Mouse (Mus musculus) forebrain, embryonic 13.5 days (tissue): Measurements from ENCODE around the gene Ift20. TPM values are rescaled to one million over a fixed set of nuclear protein-coding genes. Genes with fewer than 3 reads are reported as not detected.
"Not testable (repeated sequence)": the region's sequence is repeated elsewhere in the genome, so short reads cannot be mapped to it uniquely, and the experiment has no call there.

ENCODE experiments used
- ATAC-seq: fragments of 200-750 bp; cut with Nextera tagmentation; 2 replicates; pipeline ENCODE4 v1.8.0; 2017
- H3K27ac ChIP-seq: fragments of 300-500 bp; sonication (generic); 2 replicates; pipeline ENCODE4 v1.5.1; 2015; ENCODE audit warnings: inconsistent platforms, mild to moderate bottlenecking, moderate library complexity
- H3K27me3 ChIP-seq: fragments of 300-500 bp; sonication (generic); 2 replicates; pipeline ENCODE4 v1.6.1; 2015; ENCODE audit warnings: mild to moderate bottlenecking, inconsistent platforms
- H3K36me3 ChIP-seq: fragments of 300-500 bp; sonication (generic); 2 replicates; pipeline ENCODE4 v1.6.1; 2015; ENCODE audit warnings: mild to moderate bottlenecking, inconsistent platforms; ENCODE audit not compliant: poor library complexity, severe bottlenecking
- H3K4me1 ChIP-seq: fragments of 300-500 bp; sonication (generic); 2 replicates; pipeline ENCODE4 v1.6.1; 2015; ENCODE audit warnings: inconsistent platforms
- H3K4me2 ChIP-seq: fragments of 300-500 bp; sonication (generic); 2 replicates; pipeline ENCODE4 v1.6.1; 2015; ENCODE audit warnings: inconsistent platforms, mild to moderate bottlenecking, moderate library complexity
- H3K4me3 ChIP-seq: fragments of 300-500 bp; sonication (generic); 2 replicates; pipeline ENCODE4 v1.5.1; 2015; ENCODE audit warnings: mild to moderate bottlenecking, inconsistent platforms
- H3K9ac ChIP-seq: fragments of 300-500 bp; sonication (generic); 2 replicates; pipeline ENCODE4 v1.6.1; 2015; ENCODE audit warnings: mild to moderate bottlenecking, inconsistent platforms
- H3K9me3 ChIP-seq: fragments of 300-500 bp; sonication (generic); replicated peaks from 2 replicates; pipeline ENCODE4 v1.6.1; 2016; ENCODE audit warnings: inconsistent platforms
- WGBS: fragments of 180-500 bp; shearing (Covaris S2); methylation state at CpG from one replicate; pipeline ENCODE4 v1.1.7; 2015; 5-methylcytosine and 5-hydroxymethylcytosine counted together
- polyA plus RNA-seq: library from polyadenylated mRNA; unstranded; fragments of >200 nt; fragmentation: Nextera tagmentation; extraction: Ambion mirVana; gene quantifications from 2 replicates; pipeline ENCODE4 v1.2.1, GENCODE M21; 2015

The Ift20 gene
- polyA plus RNA-seq, 1 experiment from 2014 or later, result 114 TPM

DNA sequence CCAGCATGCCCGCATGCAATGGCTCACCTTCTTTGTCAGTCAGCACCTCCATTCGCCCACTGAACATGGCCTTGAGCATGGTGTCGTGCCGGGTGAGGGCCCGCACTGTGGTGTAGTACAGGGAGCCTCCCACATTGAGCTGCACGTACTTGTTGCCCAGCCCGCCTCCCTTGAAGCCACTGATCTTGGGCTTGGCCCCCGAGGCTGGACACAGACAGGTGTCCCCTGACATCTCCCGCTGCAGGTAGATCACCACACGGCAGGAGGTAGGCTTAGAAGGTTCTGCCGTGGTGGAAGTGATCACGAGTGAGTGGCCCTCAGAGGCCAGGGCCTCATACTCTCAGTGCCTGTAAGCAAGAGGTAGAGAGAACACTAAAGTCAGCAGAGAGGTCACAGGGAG is 6.2 kb upstream of the Ift20 start:
- no peak overlapping the region for H3K27ac ChIP-seq
- H3K9me3 ChIP-seq, result no peaks in the 10 kb centered on the region
- peaks cover 11% of the 10 kb centered on the region for H3K4me1 ChIP-seq
- 92% methylated on average over 12 of the region's 12 CpGs for WGBS
- no peak for ATAC-seq
- H3K4me3 ChIP-seq, result no peak overlapping the region
- H3K9ac ChIP-seq, result no peak overlapping the region
- no peaks in the 10 kb centered on the region for H3K27me3 ChIP-seq
- peaks cover 59% of the 10 kb centered on the region for H3K36me3 ChIP-seq
- H3K4me2 ChIP-seq, result no peak overlapping the region

DNA sequence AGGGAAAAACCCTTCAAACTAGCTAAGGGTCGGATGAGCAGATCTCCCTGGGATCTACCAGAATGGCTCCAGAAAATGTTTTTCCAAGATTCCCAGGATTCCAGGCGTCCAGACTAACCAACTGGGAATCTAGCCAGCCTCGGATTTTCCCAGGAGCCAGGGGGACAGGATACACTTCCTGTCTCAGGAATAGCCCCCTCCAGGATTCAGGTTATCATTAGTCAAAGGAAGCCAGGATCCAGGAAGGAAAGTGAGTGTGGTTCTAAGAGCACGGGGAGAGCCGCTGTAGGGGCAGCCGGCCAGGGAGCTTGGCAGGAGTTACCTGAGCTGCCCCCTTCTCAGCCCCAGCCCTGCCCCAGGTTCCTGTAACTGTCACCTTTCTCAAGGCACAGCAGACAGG is 5.1 kb upstream of the Ift20 start:
- no peak overlapping the region for H3K4me2 ChIP-seq
- H3K4me3 ChIP-seq, result no peak overlapping the region
- peaks cover 15% of the 10 kb centered on the region for H3K4me1 ChIP-seq
- H3K27ac ChIP-seq, result no peak overlapping the region
- no peaks in the 10 kb centered on the region for H3K27me3 ChIP-seq
- no peak for ATAC-seq
- 87% methylated on average over 6 of the region's 6 CpGs for WGBS
- no peak overlapping the region for H3K9ac ChIP-seq
- peaks cover 48% of the 10 kb centered on the region for H3K36me3 ChIP-seq
- H3K9me3 ChIP-seq, result no peaks in the 10 kb centered on the region

DNA sequence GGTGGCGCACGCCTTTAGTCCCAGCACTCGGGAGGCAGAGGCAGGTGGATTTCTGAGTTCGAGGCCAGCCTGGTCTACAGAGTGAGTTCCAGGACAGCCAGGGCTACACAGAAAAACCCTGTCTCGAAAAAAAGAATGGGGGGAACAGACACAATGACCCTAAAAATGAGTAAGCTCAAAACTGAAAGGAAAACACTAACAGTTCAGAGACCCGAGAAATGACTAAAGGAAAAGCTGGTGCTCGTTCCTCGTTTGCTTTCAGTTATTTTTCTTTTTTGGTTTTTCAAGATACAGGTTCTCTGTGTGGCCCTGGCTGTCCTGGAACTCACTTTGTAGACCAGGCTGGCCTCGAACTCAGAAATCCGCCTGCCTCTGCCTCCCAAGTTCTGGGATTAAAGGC is 4.6 kb upstream of the Ift20 start:
- H3K4me1 ChIP-seq, result peaks cover 15% of the 10 kb centered on the region
- not testable (repeated sequence) for ATAC-seq, H3K4me2 ChIP-seq, H3K27ac ChIP-seq, H3K27me3 ChIP-seq, H3K9me3 ChIP-seq, H3K9ac ChIP-seq, H3K4me3 ChIP-seq
- H3K36me3 ChIP-seq, result peaks cover 44% of the 10 kb centered on the region
- 96% methylated on average over 10 of the region's 10 CpGs for WGBS

DNA sequence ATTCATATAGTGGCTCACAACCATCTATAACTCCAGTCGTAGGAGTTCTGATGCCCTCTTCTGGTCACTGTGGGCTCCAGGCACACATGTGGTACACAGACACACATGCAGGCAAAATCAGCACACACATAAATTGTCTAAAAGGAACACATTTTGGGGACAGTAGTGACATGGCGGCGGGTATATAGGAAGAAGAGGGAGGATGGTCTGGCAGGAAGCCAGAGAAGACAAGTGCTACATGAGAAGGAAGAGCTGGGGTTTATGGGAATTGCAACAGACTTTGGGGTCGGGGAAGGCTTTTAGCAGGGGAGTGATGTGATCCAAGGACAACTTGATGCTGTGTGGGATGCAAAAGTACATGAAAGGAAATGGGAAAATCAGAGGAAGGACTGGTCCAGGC is 1.6 kb upstream of the Ift20 start:
- Histone ChIP-seq H3K36me3 (peaks cover 25% of the 10 kb centered on the region), H3K4me2 (peak overlapping the region; percentile 80), H3K27ac (no peak overlapping the region), H3K9ac (peak overlapping the region; percentile 77; the same call in 1 of the 2 replicates), H3K4me3 (peak overlapping the region; percentile 67), H3K27me3 (no peaks in the 10 kb centered on the region), H3K4me1 (peaks cover 29% of the 10 kb centered on the region), H3K9me3 (no peaks in the 10 kb centered on the region)
- WGBS, result 94% methylated on average over 4 of the region's 4 CpGs
- no peak for ATAC-seq

DNA sequence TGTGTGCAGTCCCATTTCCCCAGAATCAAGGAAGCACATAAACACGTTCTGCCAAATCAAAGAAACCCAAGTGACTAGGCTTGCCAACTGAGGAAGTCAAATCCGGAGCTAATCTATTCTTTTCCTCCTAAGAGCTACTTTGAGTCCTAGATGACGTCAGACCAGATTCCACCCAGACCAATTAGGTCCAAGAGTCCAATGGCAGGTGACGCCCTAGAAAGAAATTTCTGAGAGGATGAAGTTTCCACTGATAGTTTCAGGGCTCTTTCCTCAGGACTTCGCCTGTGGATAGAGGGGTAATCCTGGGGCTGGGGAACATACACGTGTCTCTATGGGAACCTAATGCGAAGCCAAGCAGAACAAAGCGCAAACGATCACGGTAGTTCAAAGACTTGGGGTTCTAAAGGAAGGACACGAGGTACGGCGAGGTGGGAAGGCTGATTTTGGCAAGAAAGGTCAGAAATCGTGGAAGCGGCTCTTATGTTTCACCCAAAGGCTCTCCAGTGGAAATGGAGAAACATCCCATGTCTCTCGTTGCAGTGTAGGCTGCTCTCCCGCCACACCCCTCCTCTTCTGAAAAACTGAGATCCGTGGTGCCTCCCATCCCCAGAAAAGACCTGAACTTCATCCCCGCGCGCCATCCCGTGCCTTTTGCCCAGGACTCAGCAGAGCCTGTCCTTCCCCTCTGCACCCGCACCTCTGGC is 633 bp upstream of the Ift20 start:
- Histone ChIP-seq H3K9me3 (no peaks in the 10 kb centered on the region), H3K27ac (peak overlapping the region; percentile 88), H3K9ac (peak overlapping the region; percentile 77), H3K36me3 (peaks cover 28% of the 10 kb centered on the region), H3K27me3 (no peaks in the 10 kb centered on the region), H3K4me3 (peak overlapping the region; percentile 67), H3K4me2 (peak overlapping the region; percentile 80), H3K4me1 (peaks cover 29% of the 10 kb centered on the region)
- WGBS, result under 1% methylated on average over 23 of the region's 23 CpGs
- ATAC-seq, result peak; percentile 5; the same call in 1 of the 2 replicates

DNA sequence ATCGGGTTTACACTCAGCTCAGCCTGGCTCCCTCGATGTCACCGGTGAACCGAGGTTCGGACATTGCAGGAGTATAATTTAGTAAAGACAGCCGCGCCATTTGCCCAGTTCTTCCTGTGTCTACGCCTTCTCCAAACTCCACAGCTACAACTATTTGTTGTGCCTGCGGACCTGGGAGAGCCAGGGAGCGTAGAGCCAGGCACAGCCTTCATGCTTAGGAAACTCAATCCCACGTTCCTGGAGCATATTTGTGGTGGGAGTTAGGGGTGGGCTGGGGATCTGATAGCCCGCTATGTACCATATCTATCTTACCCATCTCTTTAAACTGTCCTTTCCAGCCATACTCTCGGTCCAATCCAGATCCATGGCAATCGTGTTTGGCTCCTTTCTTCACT is 526 bp downstream of the Ift20 start:
- Histone ChIP-seq H3K4me2 (peak overlapping the region; percentile 80), H3K4me3 (peak overlapping the region; percentile 67), H3K9me3 (no peaks in the 10 kb centered on the region), H3K27me3 (no peaks in the 10 kb centered on the region), H3K4me1 (peaks cover 29% of the 10 kb centered on the region), H3K9ac (peak overlapping the region; percentile 81), H3K36me3 (peaks cover 38% of the 10 kb centered on the region), H3K27ac (peak overlapping the region; percentile 74)
- ATAC-seq, result 0 out of 2 replicates have a peak, but pooled peaks have one; percentile 5
- 5% methylated on average over 14 of the region's 14 CpGs for WGBS

DNA sequence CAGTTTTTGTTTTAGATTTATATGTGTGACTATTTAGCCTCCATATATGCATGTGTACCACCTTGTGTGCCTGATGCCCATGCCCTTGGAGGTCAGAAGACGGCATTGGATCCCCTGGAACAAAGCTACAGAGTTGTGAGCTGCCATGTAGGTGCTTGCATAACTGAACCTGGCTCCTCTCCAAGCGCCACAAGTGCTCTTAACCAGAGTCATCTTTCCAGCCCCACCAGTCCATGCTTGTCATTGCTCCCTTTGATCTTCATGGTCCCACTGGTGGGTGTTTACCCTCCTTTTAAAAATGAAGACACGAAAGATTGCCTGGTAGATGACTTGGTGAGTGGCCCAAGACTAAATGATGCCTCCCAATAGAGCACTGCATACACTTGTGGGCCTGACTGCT is 4.2 kb downstream of the Ift20 start:
- Histone ChIP-seq H3K27ac (no peak overlapping the region), H3K36me3 (peaks cover 52% of the 10 kb centered on the region), H3K27me3 (no peaks in the 10 kb centered on the region), H3K9ac (no peak overlapping the region), H3K4me1 (peaks cover 16% of the 10 kb centered on the region), H3K9me3 (no peaks in the 10 kb centered on the region), H3K4me3 (no peak overlapping the region), H3K4me2 (no peak overlapping the region)
- WGBS, result 88% methylated on average over 3 of the region's 3 CpGs
- ATAC-seq, result no peak

DNA sequence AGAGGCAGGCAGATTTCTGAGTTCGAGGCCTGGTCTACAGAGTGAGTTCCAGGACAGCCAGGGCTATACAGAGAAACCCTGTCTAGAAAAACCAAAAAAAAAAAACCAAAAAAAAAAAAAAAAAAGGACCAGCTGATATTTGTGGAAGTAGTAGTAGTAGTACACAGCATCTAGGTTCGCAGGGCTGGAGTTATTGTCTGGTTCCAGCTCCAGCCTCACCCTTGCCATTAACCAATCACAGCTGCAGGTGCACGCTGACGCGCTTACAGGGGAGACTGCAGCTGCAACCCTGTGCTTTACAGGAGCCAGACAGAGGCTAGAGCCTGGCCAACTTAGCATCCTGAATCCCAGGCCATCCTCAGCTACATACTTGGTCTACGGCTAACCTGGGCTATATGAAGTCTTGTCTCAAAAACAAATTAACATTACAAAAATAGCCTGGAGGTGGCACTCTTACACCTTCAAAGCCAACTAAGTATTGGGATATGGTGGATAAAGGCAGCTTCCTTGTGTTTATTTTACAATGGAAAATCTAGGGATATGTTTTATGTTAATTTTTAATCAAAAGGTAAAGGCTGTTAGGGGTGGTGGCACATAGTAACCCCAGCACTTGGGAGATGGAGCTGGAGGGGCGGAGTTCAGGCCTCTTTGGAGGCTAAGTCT is 8.4 kb downstream of the Ift20 start:
- Histone ChIP-seq H3K4me3 (no peak overlapping the region), H3K36me3 (peaks cover 40% of the 10 kb centered on the region), H3K9ac (no peak overlapping the region), H3K27me3 (no peaks in the 10 kb centered on the region), H3K4me1 (peaks cover 18% of the 10 kb centered on the region), H3K4me2 (no peak overlapping the region), H3K27ac (no peak overlapping the region), H3K9me3 (no peaks in the 10 kb centered on the region)
- no peak for ATAC-seq
- WGBS, result 94% methylated on average over 7 of the region's 7 CpGs

DNA sequence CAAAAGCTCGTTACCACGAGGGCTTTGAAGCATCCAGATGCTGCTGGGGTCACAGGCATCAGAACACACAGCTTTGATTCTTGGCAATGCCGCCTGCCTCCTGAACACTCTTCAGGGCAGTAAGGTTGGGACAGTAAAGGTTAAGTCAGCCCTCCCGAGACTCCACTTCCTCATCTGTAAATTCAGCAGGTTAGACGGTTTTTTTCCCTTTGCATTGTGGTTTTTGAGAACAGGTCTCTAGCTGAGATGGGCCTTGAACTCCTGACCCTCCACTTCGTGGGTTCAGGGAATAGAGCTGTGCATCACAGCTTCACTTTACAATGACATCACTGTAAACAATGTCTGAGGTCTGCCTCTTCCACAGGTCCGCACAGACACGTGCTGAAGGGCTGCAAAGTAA is 9.0 kb downstream of the Ift20 start:
- Histone ChIP-seq H3K4me3 (no peak overlapping the region), H3K27ac (no peak overlapping the region), H3K27me3 (no peaks in the 10 kb centered on the region), H3K4me1 (peaks cover 24% of the 10 kb centered on the region), H3K9ac (no peak overlapping the region), H3K36me3 (peaks cover 34% of the 10 kb centered on the region), H3K9me3 (no peaks in the 10 kb centered on the region), H3K4me2 (no peak overlapping the region)
- ATAC-seq, result no peak
- 64% methylated on average over 8 of the region's 8 CpGs for WGBS

DNA sequence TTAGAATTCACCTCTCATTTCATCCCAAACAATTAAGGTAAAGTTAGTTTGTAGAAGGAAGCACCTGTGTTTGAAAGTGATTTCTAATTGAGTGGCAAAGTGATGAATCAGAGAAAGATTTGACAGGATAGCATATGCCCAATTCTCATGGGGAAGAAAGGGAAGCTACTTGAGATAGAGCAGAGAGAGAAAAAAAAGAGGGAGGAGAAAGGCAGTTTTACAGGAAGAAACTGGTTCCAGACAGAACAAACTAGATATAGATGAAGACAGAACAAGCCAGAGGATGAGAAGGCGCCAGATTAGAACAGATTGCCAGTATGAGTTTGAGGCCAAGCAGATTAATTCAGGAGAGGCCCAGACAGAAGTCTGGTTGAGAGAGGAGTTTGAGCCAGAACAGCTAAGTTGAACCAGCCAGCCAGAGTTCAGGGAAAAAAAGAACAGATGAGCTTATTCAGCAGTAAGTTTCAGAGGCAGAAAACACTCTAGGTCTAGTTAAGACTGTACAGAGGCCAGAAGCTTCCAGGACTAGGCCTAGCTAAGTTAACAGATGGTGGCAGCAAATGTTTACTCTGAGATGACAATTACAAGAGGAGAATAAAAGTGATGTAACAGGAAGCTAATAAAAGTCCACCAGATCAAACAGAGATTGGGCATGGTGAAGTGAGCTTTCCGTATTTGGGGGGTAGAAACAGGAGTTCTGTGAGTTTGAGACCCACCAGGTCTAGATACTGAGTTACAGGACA is 11.7 kb downstream of the Ift20 start:
- H3K4me2 ChIP-seq, result peak overlapping the region; percentile 80; the same call in 1 of the 2 replicates
- no peak overlapping the region for H3K9ac ChIP-seq
- H3K4me3 ChIP-seq, result no peak overlapping the region
- H3K27ac ChIP-seq, result no peak overlapping the region; the same call in 1 of the 2 replicates
- whole genome bisulfite sequencing, result 89% methylated on average over 2 of the region's 2 CpGs
- H3K27me3 ChIP-seq, result no peaks in the 10 kb centered on the region
- no peaks in the 10 kb centered on the region for H3K9me3 ChIP-seq
- no peak for ATAC-seq
- H3K36me3 ChIP-seq, result peaks cover 9% of the 10 kb centered on the region
- peaks cover 27% of the 10 kb centered on the region for H3K4me1 ChIP-seq

DNA sequence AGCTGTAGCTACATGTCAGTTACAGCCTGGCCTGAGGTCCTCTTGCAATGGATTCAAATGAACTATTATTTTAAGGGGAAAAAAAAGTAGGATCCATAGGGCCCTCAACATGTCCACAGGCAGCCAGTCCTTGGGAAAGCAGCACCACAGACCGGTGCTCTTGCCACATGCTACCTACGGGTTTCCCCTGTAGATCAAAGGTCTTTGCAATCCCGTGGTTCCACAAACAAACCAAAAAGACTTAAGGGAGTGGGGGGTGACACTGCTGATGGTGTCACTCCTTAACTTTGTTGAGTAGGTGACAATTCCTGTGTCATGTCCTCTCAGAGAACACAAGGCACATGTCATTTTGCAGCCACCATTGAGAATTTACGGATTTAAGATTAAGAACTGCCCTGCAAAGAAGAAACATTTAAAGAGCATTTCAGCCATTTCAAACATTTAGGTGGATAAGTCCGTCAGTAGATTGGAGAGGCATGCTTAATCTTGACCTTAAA is 13.4 kb downstream of the Ift20 start:
- peak overlapping the region; percentile 80 for H3K4me2 ChIP-seq
- no peaks in the 10 kb centered on the region for H3K9me3 ChIP-seq
- peak overlapping the region; percentile 62 for H3K4me3 ChIP-seq
- peaks cover 27% of the 10 kb centered on the region for H3K4me1 ChIP-seq
- no peaks in the 10 kb centered on the region for H3K27me3 ChIP-seq
- 14% methylated on average over 5 of the region's 5 CpGs for WGBS
- ATAC-seq, result no peak
- H3K36me3 ChIP-seq, result 0 out of 2 replicates have a peak, but pooled peaks cover 5% of the 10 kb centered on the region
- no peak overlapping the region for H3K27ac ChIP-seq
- H3K9ac ChIP-seq, result peak overlapping the region; percentile 77
